Mouse (Mus musculus) hindbrain, embryonic 14.5 days (tissue): ENCODE results near the gene Rnf5. TPM values are rescaled to one million over a fixed set of nuclear protein-coding genes. Genes with fewer than 3 reads are reported as not detected.

Experiments
- ATAC-seq: fragments of 200-750 bp; cut with Nextera tagmentation; 2 replicates; pipeline ENCODE4 v1.8.0; 2017; ENCODE audit warnings: moderate number of reproducible peaks, mild to moderate bottlenecking, moderate TSS enrichment, moderate library complexity; ENCODE audit not compliant: low FRiP score
- DNase-seq: peaks from one replicate; pipeline ENCODE4 v3.0.0-alpha.2; 2015; ENCODE audit warnings: low spot score
- H3K27ac ChIP-seq: fragments of 300-500 bp; sonication (generic); 2 replicates; pipeline ENCODE4 v1.5.1; 2014; ENCODE audit warnings: mild to moderate bottlenecking, moderate library complexity
- H3K27me3 ChIP-seq: fragments of 300-500 bp; sonication (generic); 2 replicates; pipeline ENCODE4 v1.6.1; 2014; ENCODE audit warnings: mild to moderate bottlenecking, low read length, mixed read lengths; ENCODE audit not compliant: control insufficient read depth, insufficient read depth
- H3K36me3 ChIP-seq: fragments of 300-500 bp; sonication (generic); replicated peaks from 2 replicates; pipeline ENCODE4 v1.6.1; 2014; ENCODE audit not compliant: control insufficient read depth, insufficient read depth
- H3K4me1 ChIP-seq: fragments of 300-500 bp; sonication (generic); replicated peaks from 2 replicates; pipeline ENCODE4 v1.6.1; 2014; ENCODE audit warnings: antibody characterized with exemption, low read length, mixed read lengths; ENCODE audit not compliant: control insufficient read depth, insufficient read depth
- H3K4me2 ChIP-seq: fragments of 300-500 bp; sonication (generic); replicated peaks from 2 replicates; pipeline ENCODE4 v1.6.1; 2014; ENCODE audit warnings: mild to moderate bottlenecking, moderate library complexity
- H3K4me3 ChIP-seq: fragments of 300-500 bp; sonication (generic); replicated peaks from 2 replicates; pipeline ENCODE4 v1.5.1; 2014; ENCODE audit warnings: mild to moderate bottlenecking, low read length
- H3K9ac ChIP-seq: fragments of 300-500 bp; sonication (generic); 2 replicates; pipeline ENCODE4 v1.6.1; 2014
- H3K9me3 ChIP-seq: fragments of 300-500 bp; sonication (generic); 2 replicates; pipeline ENCODE4 v1.6.1; 2016; ENCODE audit warnings: low read length; ENCODE audit not compliant: control insufficient read depth
- whole genome bisulfite sequencing: fragments of 180-500 bp; shearing (Covaris S2); extraction: QIAGEN DNeasy Blood & Tissue Kit; methylation state at CpG from one replicate; pipeline ENCODE4 v1.1.7; 2014; 5-methylcytosine and 5-hydroxymethylcytosine counted together
- polyA plus RNA-seq: library from polyadenylated mRNA; unstranded; fragments of >200 nt; fragmentation: Nextera tagmentation; extraction: Ambion mirVana; gene quantifications from 2 replicates; pipeline ENCODE4 v1.2.1, GENCODE M21; 2014

The Rnf5 gene
- polyA plus RNA-seq, 1 experiment from 2014 or later = 211 TPM

DNA sequence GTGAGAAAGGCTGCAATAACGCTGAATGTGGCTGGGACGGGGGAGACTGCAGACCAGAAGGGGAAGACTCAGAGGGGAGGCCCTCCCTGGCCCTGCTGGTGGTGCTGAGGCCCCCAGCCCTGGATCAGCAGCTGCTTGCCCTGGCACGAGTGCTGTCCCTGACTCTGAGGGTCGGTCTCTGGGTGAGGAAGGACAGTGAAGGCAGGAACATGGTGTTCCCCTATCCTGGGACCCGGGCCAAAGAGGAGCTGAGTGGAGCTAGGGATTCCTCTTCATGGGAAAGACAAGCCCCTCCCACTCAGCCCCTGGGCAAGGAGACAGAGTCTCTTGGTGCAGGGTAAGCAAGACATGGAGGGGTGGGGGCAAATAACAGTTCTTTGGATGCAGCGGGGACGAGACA is 20.1 kb downstream of the Rnf5 start:
- Histone ChIP-seq H3K4me3 (no peak overlapping the region), H3K27ac (no peak overlapping the region), H3K4me1 (peaks cover 15% of the 10 kb centered on the region), H3K9me3 (no peaks in the 10 kb centered on the region), H3K4me2 (no peak overlapping the region), H3K9ac (no peak overlapping the region), H3K36me3 (no peaks in the 10 kb centered on the region), H3K27me3 (no peaks in the 10 kb centered on the region)
- ATAC-seq (no peak), DNase-seq (no peak)
- WGBS = 68% methylated on average over 7 of the region's 7 CpGs

DNA sequence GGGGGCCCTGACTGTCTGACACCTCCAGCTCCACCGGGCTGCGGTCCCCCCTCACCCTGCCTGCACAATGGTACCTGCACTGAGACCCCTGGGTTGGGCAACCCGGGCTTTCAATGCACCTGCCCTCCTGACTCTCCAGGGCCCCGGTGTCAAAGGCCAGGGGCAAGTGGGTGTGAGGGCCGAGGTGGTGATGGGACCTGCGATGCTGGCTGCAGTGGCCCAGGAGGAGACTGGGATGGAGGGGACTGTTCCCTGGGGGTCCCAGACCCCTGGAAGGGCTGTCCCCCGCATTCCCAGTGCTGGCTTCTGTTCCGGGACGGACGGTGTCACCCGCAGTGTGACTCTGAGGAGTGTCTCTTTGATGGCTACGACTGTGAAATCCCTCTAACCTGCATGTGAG is 21.0 kb downstream of the Rnf5 start:
- DNase-seq (no peak), ATAC-seq (no peak)
- H3K4me1 ChIP-seq = peaks cover 8% of the 10 kb centered on the region
- 86% methylated on average over 12 of the region's 12 CpGs for WGBS
- H3K4me2 ChIP-seq = no peak overlapping the region
- no peaks in the 10 kb centered on the region for H3K27me3 ChIP-seq
- H3K9ac ChIP-seq = no peak overlapping the region
- H3K9me3 ChIP-seq = no peaks in the 10 kb centered on the region
- H3K4me3 ChIP-seq = no peak overlapping the region
- no peaks in the 10 kb centered on the region for H3K36me3 ChIP-seq
- H3K27ac ChIP-seq = no peak overlapping the region

DNA sequence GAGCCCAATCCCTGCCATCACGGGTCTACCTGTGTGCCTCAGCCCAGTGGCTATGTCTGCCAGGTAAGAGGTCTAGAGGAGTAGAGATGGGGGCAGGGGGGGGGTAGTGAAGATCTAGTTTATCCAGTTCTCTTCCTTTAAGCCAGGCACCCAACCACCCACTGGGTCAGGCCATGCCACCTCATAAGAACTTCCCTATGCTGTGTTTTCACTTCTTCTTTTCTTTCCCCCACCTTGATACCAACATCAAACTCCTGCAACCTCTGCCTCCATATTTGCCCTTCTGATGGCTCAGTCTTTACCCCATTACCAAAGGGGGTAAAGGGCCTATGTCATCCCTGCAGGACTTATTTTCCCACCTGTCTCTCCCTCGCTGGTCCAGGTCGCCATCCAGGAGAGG is 25.4 kb downstream of the Rnf5 start:
- no peak overlapping the region for H3K27ac ChIP-seq
- H3K4me1 ChIP-seq = no peaks in the 10 kb centered on the region
- no peak for ATAC-seq
- no peaks in the 10 kb centered on the region for H3K27me3 ChIP-seq
- no peaks in the 10 kb centered on the region for H3K9me3 ChIP-seq
- H3K9ac ChIP-seq = no peak overlapping the region
- no peak for DNase-seq
- WGBS = 88% methylated on average over 3 of the region's 3 CpGs
- no peaks in the 10 kb centered on the region for H3K36me3 ChIP-seq
- no peak overlapping the region for H3K4me2 ChIP-seq
- H3K4me3 ChIP-seq = no peak overlapping the region

DNA sequence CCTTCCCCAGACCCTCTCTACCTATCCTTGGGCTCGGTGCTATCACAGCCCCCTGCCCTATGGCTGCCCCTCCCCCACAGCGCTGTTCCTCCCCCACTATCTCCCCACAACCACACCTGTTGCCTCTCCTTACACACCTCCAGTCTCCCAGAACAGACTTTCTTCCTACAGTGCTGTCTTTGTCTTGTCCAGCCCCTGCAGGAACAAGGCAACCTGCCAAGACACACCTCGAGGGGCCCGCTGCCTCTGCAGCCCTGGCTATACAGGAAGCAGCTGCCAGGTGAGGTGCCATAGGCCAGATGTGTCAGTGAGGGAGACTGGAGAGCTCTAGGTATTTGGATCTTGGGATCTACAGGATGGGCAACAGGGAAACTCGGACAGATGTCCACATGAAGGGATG is 26.9 kb downstream of the Rnf5 start:
- Histone ChIP-seq H3K4me3 (no peak overlapping the region), H3K27me3 (no peaks in the 10 kb centered on the region), H3K4me1 (no peaks in the 10 kb centered on the region), H3K9ac (no peak overlapping the region), H3K4me2 (no peak overlapping the region), H3K36me3 (no peaks in the 10 kb centered on the region), H3K27ac (no peak overlapping the region), H3K9me3 (no peaks in the 10 kb centered on the region)
- ATAC-seq = no peak
- no peak for DNase-seq
- WGBS = 72% methylated on average over 5 of the region's 5 CpGs

DNA sequence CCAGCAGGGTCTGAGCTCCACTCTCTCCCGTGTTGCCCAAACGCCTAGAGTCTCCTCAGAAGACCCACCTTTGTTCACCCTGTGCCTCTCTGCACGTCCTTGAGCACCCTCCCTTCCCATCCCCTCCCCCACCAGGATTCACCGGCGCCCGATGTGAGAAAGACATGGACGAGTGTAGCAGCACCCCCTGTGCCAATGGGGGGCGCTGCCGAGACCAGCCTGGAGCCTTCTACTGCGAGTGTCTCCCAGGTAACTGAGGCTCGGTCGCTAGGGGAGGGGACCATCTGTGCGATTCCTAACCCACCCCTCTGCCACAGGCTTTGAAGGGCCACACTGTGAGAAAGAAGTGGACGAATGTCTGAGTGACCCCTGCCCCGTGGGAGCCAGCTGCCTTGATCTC is 31.1 kb downstream of the Rnf5 start:
- no peak for ATAC-seq
- no peak overlapping the region for H3K27ac ChIP-seq
- H3K27me3 ChIP-seq = no peaks in the 10 kb centered on the region
- H3K9ac ChIP-seq = no peak overlapping the region
- no peaks in the 10 kb centered on the region for H3K4me1 ChIP-seq
- 7% methylated on average over 15 of the region's 15 CpGs for WGBS
- no peaks in the 10 kb centered on the region for H3K9me3 ChIP-seq
- H3K4me2 ChIP-seq = no peak overlapping the region
- DNase-seq = no peak
- no peak overlapping the region for H3K4me3 ChIP-seq
- no peaks in the 10 kb centered on the region for H3K36me3 ChIP-seq

DNA sequence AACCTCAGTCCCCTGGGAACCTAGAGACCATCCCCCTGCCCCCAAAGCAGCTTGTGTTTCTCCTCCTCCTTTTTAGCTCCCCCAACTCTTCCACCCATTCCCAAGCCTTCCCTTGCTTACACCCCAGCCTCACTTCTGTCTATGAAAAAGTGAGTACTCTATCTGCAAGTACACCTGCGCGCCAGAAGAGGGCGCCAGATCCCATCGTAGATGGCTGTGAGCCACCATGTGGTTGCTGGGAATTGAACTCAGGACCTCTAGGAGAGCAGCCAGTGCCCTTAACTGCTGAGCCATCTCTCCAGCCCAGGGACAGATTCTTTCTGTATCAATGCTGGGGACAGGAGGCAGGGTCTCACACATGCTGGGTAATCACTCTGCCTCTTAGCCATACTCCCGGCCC is 31.6 kb downstream of the Rnf5 start:
- 10% methylated on average over 5 of the region's 5 CpGs for WGBS
- Histone ChIP-seq H3K9ac (no peak overlapping the region), H3K4me3 (no peak overlapping the region), H3K4me1 (no peaks in the 10 kb centered on the region), H3K4me2 (no peak overlapping the region), H3K9me3 (no peaks in the 10 kb centered on the region), H3K27me3 (no peaks in the 10 kb centered on the region), H3K27ac (no peak overlapping the region), H3K36me3 (no peaks in the 10 kb centered on the region)
- ATAC-seq (no peak), DNase-seq (no peak)

DNA sequence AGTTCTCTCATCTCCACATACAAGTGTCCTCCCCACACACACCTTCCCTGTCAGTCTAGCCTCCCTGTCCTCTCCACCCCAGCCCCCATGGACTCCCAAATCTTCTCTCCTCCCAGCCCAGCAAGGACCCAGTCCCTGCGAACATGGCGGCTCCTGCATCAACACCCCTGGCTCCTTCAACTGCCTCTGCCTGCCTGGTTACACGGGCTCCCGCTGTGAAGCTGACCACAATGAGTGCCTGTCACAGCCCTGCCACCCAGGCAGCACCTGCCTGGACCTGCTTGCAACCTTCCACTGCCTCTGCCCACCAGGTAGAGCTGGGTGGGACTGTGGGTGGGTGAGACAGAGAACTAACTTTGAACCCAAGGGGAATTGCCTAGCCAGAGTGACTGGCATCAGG is 33.6 kb downstream of the Rnf5 start:
- H3K4me3 ChIP-seq = no peak overlapping the region
- H3K4me2 ChIP-seq = no peak overlapping the region
- no peaks in the 10 kb centered on the region for H3K27me3 ChIP-seq
- ATAC-seq = no peak
- H3K9me3 ChIP-seq = no peaks in the 10 kb centered on the region
- WGBS = 70% methylated on average over 4 of the region's 4 CpGs
- H3K4me1 ChIP-seq = no peaks in the 10 kb centered on the region
- H3K36me3 ChIP-seq = no peaks in the 10 kb centered on the region
- no peak overlapping the region for H3K27ac ChIP-seq
- no peak overlapping the region for H3K9ac ChIP-seq
- DNase-seq = no peak

DNA sequence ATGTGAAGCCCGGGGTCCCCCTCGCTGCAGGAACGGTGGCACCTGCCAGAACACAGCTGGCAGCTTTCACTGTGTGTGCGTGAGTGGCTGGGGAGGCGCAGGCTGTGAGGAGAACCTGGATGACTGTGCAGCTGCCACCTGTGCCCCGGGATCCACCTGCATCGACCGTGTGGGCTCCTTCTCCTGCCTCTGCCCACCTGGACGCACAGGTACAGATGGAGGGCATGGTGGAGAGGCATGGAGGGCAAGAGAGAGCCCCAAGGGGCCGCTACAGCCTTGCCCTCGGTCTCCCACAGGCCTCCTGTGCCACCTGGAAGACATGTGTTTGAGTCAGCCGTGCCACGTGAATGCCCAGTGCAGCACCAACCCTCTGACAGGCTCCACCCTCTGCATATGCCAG is 35.1 kb downstream of the Rnf5 start:
- no peak overlapping the region for H3K27ac ChIP-seq
- no peaks in the 10 kb centered on the region for H3K36me3 ChIP-seq
- H3K9ac ChIP-seq = no peak overlapping the region
- WGBS = 76% methylated on average over 13 of the region's 13 CpGs
- H3K4me2 ChIP-seq = no peak overlapping the region
- H3K4me3 ChIP-seq = no peak overlapping the region
- H3K4me1 ChIP-seq = no peaks in the 10 kb centered on the region
- H3K27me3 ChIP-seq = no peaks in the 10 kb centered on the region
- DNase-seq (no peak), ATAC-seq (no peak)
- H3K9me3 ChIP-seq = no peaks in the 10 kb centered on the region

DNA sequence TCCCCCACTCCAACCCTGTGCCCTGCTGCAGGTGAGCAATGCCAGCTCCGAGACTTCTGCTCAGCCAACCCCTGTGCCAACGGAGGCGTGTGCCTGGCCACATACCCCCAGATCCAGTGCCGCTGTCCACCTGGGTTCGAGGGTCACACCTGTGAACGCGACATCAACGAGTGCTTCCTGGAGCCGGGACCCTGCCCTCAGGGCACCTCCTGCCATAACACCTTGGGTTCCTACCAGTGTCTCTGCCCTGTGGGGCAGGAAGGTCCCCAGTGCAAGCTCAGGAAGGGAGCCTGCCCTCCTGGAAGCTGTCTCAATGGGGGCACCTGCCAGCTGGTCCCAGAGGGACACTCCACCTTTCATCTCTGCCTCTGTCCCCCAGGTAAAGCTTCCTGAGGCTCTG is 36.2 kb downstream of the Rnf5 start:
- 78% methylated on average over 9 of the region's 9 CpGs for WGBS
- ATAC-seq (no peak), DNase-seq (no peak)
- H3K9me3 ChIP-seq = no peaks in the 10 kb centered on the region
- H3K27me3 ChIP-seq = no peaks in the 10 kb centered on the region
- no peak overlapping the region for H3K27ac ChIP-seq
- no peak overlapping the region for H3K4me2 ChIP-seq
- H3K4me3 ChIP-seq = no peak overlapping the region
- no peak overlapping the region for H3K9ac ChIP-seq
- H3K36me3 ChIP-seq = no peaks in the 10 kb centered on the region
- no peaks in the 10 kb centered on the region for H3K4me1 ChIP-seq

DNA sequence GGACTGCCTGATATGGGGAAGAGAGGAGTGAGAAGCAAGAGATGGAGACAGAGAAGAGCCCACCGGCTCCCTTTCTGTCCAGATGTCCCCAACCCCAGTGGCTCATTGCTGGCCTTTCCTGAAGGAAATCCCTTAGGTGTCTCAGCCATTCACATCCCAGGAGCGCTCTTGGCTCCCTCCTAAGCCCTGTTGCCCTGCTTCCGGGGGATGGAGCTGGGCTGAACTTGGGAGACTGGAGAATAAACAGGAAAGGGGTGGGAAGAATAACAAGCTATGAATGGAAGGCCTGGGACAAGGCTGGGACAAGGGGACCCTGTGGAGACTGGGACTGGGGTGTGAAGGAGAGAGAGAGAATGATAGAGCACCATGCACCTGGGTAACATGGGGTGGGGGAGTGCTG is 38.7 kb downstream of the Rnf5 start:
- no peaks in the 10 kb centered on the region for H3K4me1 ChIP-seq
- H3K27ac ChIP-seq = 0 out of 2 replicates have a peak overlapping the region, but pooled peaks have one; percentile 35
- no peak overlapping the region for H3K4me3 ChIP-seq
- H3K9me3 ChIP-seq = no peaks in the 10 kb centered on the region
- H3K9ac ChIP-seq = no peak overlapping the region
- DNase-seq (no peak), ATAC-seq (no peak)
- H3K36me3 ChIP-seq = no peaks in the 10 kb centered on the region
- no peaks in the 10 kb centered on the region for H3K27me3 ChIP-seq
- H3K4me2 ChIP-seq = no peak overlapping the region; the same call in 1 of the 2 replicates
- 64% methylated on average over 3 of the region's 3 CpGs for WGBS
